Mouse (Mus musculus) MEL-GATA-1-ER (cell line): ENCODE results near the gene Bend5.

Source experiments
- DNase-seq: peaks from one replicate; pipeline ENCODE4 v3.0.0-alpha.2; 2012; ENCODE audit warnings: low read depth; ENCODE audit errors: extremely low read depth

Bend5 gene

GRCm38 (mm10) chr4:111414818-111415488, at the start of gene Bend5:
Gene Bend5 (plus strand): TSS chr4:111415006.
- DNase-seq = no peak

- DNase-seq = no peak
Measured at GRCm38 (mm10) chr4:111367771-111368170, 47.0 kb upstream of the Bend5 start.

- DNase-seq = no peak
Measured at GRCm38 (mm10) chr4:111377159-111377558, 37.6 kb upstream of the Bend5 start.

- no peak for DNase-seq
Measured at GRCm38 (mm10) chr4:111378071-111378470, 36.7 kb upstream of the Bend5 start.

GRCm38 (mm10) chr4:111383101-111383500, 31.7 kb upstream of the Bend5 start:
- no peak for DNase-seq

GRCm38 (mm10) chr4:111390736-111391135, 24.1 kb upstream of the Bend5 start:
- DNase-seq = no peak

- no peak for DNase-seq
Measured at GRCm38 (mm10) chr4:111399784-111400183, 15.0 kb upstream of the Bend5 start.

GRCm38 (mm10) chr4:111400676-111401075, 14.1 kb upstream of the Bend5 start:
- no peak for DNase-seq

- DNase-seq = no peak
Measured at GRCm38 (mm10) chr4:111403243-111403642, 11.6 kb upstream of the Bend5 start.

- DNase-seq = no peak
Measured at GRCm38 (mm10) chr4:111410731-111411130, 4.1 kb upstream of the Bend5 start.

- DNase-seq = no peak
Measured at GRCm38 (mm10) chr4:111414399-111414798, 407 bp upstream of the Bend5 start.

- no peak for DNase-seq
Measured at GRCm38 (mm10) chr4:111416126-111416525, 1.3 kb downstream of the Bend5 start.

GRCm38 (mm10) chr4:111416551-111416950, 1.7 kb downstream of the Bend5 start:
- no peak for DNase-seq

GRCm38 (mm10) chr4:111417716-111418115, 2.9 kb downstream of the Bend5 start:
- DNase-seq = no peak

- DNase-seq = no peak
Measured at GRCm38 (mm10) chr4:111419476-111419875, 4.7 kb downstream of the Bend5 start.

- DNase-seq = no peak
Measured at GRCm38 (mm10) chr4:111420031-111420430, 5.2 kb downstream of the Bend5 start.

GRCm38 (mm10) chr4:111420955-111421354, 6.1 kb downstream of the Bend5 start:
- DNase-seq = no peak

- DNase-seq = no peak
Measured at GRCm38 (mm10) chr4:111421785-111422184, 7.0 kb downstream of the Bend5 start.

- no peak for DNase-seq
Measured at GRCm38 (mm10) chr4:111424371-111424950, 9.7 kb downstream of the Bend5 start.

- DNase-seq = no peak
Measured at GRCm38 (mm10) chr4:111425170-111425569, 10.4 kb downstream of the Bend5 start.

GRCm38 (mm10) chr4:111431186-111431585, 16.4 kb downstream of the Bend5 start:
- DNase-seq = no peak

- no peak for DNase-seq
Measured at GRCm38 (mm10) chr4:111432013-111432412, 17.2 kb downstream of the Bend5 start.

- DNase-seq = no peak
Measured at GRCm38 (mm10) chr4:111432417-111432816, 17.6 kb downstream of the Bend5 start.
